Mouse (Mus musculus) bone marrow, adult 2 months (tissue): ENCODE results near the gene Rnf220. TPM values are rescaled to one million over a fixed set of nuclear protein-coding genes. Genes with fewer than 3 reads are reported as not detected.

Experiments used
- H3K27ac ChIP-seq: fragments of 200-500 bp; 2 replicates; pipeline ENCODE4 v1.5.1; 2012; ENCODE audit warnings: low read depth, mild to moderate bottlenecking, control low read depth, inconsistent platforms, low read length; ENCODE audit not compliant: control insufficient read depth, poor library complexity, insufficient read depth
- H3K4me1 ChIP-seq: fragments of 200-500 bp; 2 replicates; pipeline ENCODE4 v1.6.1; 2011; ENCODE audit warnings: low read length; ENCODE audit not compliant: control insufficient read depth, insufficient read depth
- H3K4me3 ChIP-seq: fragments of 200-500 bp; replicated peaks from 2 replicates; pipeline ENCODE3; 2011; ENCODE audit warnings: mild to moderate bottlenecking, low read depth, low read length, control low read depth; ENCODE audit not compliant: control insufficient read depth
- CTCF ChIP-seq: fragments of 200-500 bp; IDR thresholded peaks from 2 replicates; pipeline ENCODE4 v1.5.1; 2011; ENCODE audit warnings: low read length, control low read depth; ENCODE audit not compliant: control insufficient read depth, insufficient read depth
- POLR2A ChIP-seq: fragments of 200-500 bp; IDR thresholded peaks from 2 replicates; pipeline ENCODE4 v1.6.1; 2011; ENCODE audit warnings: low read depth, mild to moderate bottlenecking, control low read depth, low read length, borderline replicate concordance; ENCODE audit not compliant: control insufficient read depth
- WGBS: fragments of 180-500 bp; shearing (Covaris S2); methylation state at CpG from one replicate; pipeline ENCODE4 v1.1.7; 2018; 5-methylcytosine and 5-hydroxymethylcytosine counted together
- polyA plus RNA-seq: library from polyadenylated mRNA; stranded (reverse); fragments of >200 nt; gene quantifications from 2 replicates; pipeline ENCODE4 v1.2.4, GENCODE M21; 2011; ENCODE audit warnings: low replicate concordance; ENCODE audit not compliant: missing spikeins, insufficient read depth, insufficient read length

The Rnf220 gene
- polyA plus RNA-seq, 1 experiment = 49.6 TPM

DNA sequence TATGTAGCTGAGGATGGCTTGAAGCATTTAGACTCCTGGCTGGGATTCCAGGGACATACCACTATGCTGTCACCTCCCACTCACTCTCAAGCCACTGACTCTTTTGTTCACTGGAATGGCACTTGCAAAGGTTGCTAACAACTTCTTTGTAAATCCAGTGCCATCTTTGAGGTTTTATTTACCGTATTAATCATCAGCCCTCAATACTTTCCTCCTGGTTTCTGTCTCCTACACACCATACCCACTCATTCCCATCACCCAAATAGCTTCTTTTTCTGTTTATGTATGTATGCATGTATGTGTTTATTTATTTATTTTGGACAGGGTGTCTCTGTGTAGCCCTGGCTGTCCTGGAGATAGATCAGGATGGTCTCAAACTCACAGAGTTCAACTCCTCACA lies 245.9 kb downstream of the Rnf220 start:
- H3K4me3 ChIP-seq = no peak overlapping the region
- H3K4me1 ChIP-seq = peaks cover 6% of the 10 kb centered on the region
- TF ChIP-seq POLR2A = no peak
- no peak for TF ChIP-seq CTCF
- no peak overlapping the region for H3K27ac ChIP-seq
- 82% methylated on average over 1 of the region's 1 CpGs for WGBS

DNA sequence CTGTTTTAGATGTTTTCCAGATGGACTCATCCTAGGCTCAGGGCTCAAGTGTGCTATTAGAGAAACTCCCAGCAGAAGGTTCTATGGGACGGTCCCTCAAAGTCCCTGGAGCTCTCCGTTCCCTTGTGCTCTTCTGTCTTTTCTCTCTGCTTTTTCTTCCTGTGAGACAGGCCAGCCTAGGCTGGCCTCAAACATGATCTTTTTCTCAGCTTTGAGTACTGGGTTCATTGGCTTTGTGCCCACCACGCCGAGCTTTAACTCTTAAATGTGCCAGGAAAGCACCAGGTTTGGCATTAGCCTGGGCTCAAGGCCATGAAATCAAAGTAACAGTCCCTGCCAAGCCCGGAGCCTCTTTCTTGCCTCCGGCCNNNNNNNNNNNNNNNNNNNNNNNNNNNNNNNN lies 256.0 kb downstream of the Rnf220 start:
- WGBS = 77% methylated on average over 6 of the region's 6 CpGs
- H3K4me3 ChIP-seq = no peak overlapping the region
- H3K27ac ChIP-seq = no peak overlapping the region
- no peaks in the 10 kb centered on the region; the same call in 1 of the 2 replicates for H3K4me1 ChIP-seq
- TF ChIP-seq CTCF (no peak), POLR2A (no peak)

DNA sequence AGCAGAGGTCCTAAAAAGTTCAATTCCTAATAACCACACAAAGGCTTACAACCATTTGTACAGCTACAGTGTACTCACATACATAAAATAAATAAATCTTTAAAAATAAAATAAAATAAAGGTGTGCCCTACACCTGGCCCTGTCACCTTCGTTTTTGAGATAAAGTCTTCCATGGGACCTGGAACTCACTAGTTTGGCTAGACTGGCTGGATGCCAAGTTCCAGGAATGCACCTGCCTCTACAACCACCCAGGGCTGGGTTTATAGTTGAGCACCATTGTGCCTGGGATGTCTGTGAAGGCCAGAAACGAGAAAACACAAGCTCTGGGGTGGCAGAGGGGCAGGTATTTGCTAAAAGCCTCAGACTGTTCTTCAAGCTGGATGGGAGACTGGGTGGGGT lies 257.7 kb downstream of the Rnf220 start:
- TF ChIP-seq POLR2A = no peak
- TF ChIP-seq CTCF = no peak
- 42% methylated on average over 2 of the region's 2 CpGs for WGBS
- Histone ChIP-seq H3K27ac (no peak overlapping the region), H3K4me1 (no peaks in the 10 kb centered on the region; the same call in 1 of the 2 replicates), H3K4me3 (no peak overlapping the region)

DNA sequence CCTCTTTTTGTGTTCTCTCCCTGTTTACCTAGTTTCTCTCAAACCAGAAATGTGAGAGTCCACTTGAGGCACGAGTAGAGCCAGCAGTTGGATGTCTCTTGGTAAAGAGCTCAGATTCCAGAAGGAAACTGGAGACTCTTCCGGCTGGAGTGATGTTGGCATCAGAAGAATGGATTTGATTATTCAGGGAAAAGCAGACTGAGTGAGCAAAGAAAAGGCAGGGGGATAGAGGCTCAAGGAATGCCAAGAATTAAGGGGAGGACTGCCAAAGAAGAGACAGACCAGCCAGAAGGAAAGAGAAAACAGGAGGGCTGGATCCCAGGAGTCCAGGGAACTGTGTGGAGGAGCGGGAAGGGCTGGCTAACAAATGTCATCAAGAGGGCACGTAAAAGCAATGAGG lies 261.0 kb downstream of the Rnf220 start:
- no peaks in the 10 kb centered on the region; the same call in 1 of the 2 replicates for H3K4me1 ChIP-seq
- WGBS = 84% methylated on average over 4 of the region's 4 CpGs
- TF ChIP-seq CTCF = no peak
- TF ChIP-seq POLR2A = no peak
- no peak overlapping the region for H3K4me3 ChIP-seq
- H3K27ac ChIP-seq = no peak overlapping the region

DNA sequence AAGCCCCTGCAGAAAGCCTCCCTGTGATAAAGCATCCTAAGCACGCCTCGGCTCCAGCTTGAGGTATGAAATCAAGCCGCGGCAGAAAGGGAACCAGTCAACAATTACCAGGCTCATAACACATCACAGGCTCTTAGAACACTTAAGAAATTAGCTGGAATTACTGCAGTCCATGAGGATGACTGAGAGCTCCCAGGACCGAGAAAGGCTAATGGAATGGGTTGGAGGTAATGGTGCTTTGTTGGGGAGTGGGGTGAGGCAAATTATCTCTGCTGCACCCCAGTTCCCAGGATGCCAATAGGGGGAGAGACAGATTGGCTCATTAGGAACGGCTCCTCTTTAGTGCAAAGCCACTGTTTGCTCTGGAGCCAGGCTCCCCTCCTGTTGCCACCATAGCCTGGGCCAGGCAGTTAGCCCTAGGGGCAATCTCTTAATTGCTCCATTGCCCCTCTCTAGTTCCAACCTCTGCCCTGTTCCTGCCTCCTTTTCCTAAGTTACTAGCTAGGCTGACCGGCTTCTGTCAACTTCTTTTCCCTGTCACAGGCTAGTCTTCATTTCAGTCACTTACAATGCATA lies 262.6 kb downstream of the Rnf220 start:
- WGBS = 69% methylated on average over 7 of the region's 7 CpGs
- H3K4me1 ChIP-seq = no peaks in the 10 kb centered on the region; the same call in 1 of the 2 replicates
- H3K4me3 ChIP-seq = no peak overlapping the region
- no peak for TF ChIP-seq CTCF
- TF ChIP-seq POLR2A = no peak
- no peak overlapping the region for H3K27ac ChIP-seq

DNA sequence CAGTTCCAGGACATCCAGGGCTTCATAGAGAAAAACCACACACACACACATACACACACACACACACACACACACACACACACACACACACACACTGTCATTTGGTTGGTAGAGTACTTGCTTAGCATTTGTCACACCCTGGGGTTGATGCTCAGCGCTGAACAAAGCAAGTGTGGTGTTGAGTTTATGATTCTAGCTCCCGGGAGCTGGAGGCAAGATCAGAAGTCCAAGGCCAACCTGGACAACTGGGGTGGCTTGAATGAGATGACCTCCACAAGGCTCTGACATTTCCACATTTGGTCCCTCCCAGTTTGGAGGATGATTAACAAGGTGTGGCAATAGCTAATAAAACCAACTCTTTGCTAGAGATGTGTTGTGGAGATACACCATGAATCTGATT lies 265.6 kb downstream of the Rnf220 start:
- 94% methylated on average over 2 of the region's 2 CpGs for WGBS
- no peak for TF ChIP-seq CTCF
- TF ChIP-seq POLR2A = no peak
- Histone ChIP-seq H3K27ac (no peak overlapping the region), H3K4me1 (no peaks in the 10 kb centered on the region), H3K4me3 (no peak overlapping the region)

DNA sequence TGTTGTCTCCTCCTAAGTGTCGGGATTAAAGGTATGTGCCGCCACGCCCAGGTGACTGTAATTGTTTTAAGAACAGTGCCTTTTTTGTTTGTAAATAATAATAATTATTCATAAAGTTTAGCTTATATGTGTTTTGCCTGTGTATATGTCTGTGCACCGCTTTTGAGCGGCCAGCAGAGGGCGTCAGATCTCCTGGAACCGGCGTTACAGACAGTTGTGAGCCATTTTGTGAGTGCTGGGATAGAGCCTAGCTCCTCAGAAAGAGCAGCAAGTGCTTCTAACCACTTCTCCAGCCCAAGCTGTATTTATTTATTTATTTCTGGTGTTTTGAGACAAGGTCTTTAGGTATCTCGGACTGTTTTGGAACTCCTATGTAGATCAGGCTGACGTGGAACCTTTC lies 266.5 kb downstream of the Rnf220 start:
- Histone ChIP-seq H3K4me3 (no peak overlapping the region), H3K4me1 (no peaks in the 10 kb centered on the region), H3K27ac (no peak overlapping the region)
- peak; percentile 59 for TF ChIP-seq CTCF
- no peak for TF ChIP-seq POLR2A
- 65% methylated on average over 10 of the region's 10 CpGs for WGBS

DNA sequence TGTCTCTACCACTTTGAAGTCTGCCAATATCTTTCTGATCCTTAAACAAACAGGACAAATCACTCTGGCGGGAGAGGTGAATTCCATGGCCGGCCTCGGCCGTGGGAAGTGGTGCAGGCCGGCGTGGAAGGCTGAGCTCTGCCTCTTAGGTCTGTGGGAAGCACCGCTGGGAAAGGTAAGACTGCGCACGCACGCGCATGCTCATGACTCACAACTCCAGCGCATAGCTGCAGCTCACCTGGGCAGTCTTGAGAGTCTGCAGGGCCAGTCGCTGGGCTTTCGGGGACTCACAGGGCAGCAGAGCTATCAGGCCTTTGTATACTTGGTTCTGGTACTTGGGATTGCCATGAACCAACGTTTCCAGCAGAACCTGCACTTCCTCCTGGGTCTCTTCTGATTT lies 267.3 kb downstream of the Rnf220 start:
- TF ChIP-seq CTCF (no peak), POLR2A (no peak)
- Histone ChIP-seq H3K27ac (no peak overlapping the region), H3K4me3 (no peak overlapping the region), H3K4me1 (no peaks in the 10 kb centered on the region)
- WGBS = 85% methylated on average over 15 of the region's 15 CpGs

DNA sequence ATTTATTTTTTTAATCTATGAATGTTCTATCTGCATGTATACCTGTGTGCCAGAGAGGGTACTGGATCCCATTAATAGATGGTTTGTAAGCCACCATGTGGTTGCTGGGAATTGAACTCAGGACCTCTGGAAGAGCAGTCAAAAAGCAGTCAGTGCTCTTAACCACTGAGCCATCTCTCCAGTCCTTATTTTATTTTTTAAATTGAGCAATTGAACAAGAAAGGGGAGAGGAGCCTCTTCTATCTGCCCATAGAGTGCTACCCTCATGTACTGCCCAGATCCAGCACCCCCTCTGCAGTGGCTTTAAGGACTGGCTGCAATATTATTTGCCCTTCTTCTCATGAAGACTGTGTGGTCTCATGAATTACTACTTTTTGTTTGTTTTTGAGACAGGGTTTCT lies 271.6 kb downstream of the Rnf220 start:
- Histone ChIP-seq H3K27ac (no peak overlapping the region), H3K4me1 (no peaks in the 10 kb centered on the region; the same call in none of the 2 replicates), H3K4me3 (no peak overlapping the region)
- TF ChIP-seq CTCF (no peak), POLR2A (no peak)
